Mouse (Mus musculus) T-cell, adult 66 days (primary cell): ENCODE results near the gene Cstad. TPM values are rescaled to one million over a fixed set of nuclear protein-coding genes. Genes with fewer than 3 reads are reported as not detected.

Source experiments
- total RNA-seq, 2 experiments: library from RNA; stranded (reverse); gene quantifications; 3 replicates in 1 of 2; 4 replicates in 1 of 2; pipeline ENCODE4 v1.2.4; 2023

The Cstad gene
- total RNA-seq, result 1 to 10 TPM; 1.2 to 1.9 TPM

DNA sequence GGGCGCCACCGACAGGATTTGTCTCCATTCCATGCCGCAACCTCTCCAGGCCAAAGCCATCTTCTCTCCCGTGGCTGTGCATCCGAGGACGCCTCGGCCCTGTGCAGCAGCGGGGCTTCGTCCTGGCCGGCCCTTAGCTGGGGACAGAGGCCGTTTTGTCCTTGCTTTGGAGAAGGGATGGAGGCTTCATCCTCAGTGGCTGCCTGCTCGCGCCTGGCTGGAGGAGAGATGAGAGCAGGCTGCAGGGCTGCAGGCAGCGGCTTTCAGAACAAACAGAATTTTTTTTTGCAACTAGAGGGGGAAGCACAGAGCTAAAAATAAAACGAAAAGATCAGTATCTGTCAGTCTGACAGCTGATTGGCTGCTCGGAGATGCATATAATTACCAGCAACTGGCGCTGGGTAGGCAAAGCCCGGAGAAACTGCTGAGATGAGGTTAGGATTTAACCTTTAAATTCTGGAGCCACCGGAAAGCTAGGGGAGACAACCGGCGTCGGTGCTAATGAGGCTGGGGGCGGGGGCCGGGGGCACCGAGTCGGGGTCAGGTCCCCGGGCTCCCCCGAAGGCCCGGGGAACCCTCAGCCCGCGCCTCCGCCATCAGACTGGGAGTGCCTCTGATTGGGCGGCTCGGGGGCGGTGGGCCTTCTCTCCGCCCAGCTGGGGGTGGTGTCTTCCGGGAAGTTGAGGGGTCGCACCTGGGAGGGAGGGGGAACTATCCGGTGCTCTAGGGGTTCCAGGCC lies at the start of gene Cstad:
Cstad (plus strand) TSS at position 400 of the 739 bp plus-strand sequence.

Other genes starting within 250 kb of the Cstad start
- 10 to 100 TPM; 96.1 to 96.7 TPM for gene Sh3glb2, start 235.7 kb upstream of the Cstad start, total RNA-seq
- 10 to 100 TPM; 18.8 to 21.7 TPM for gene Miga2, start 230.8 kb upstream of the Cstad start, total RNA-seq
- gene Dolpp1, start 202.8 kb upstream of the Cstad start, total RNA-seq, result 10 to 100 TPM; 24.6 to 28.9 TPM
- 10 to 100 TPM in 1 of 2 experiments, 1 to 10 TPM in 1; 7.9 to 14.1 TPM for gene Crat, start 179.2 kb upstream of the Cstad start, total RNA-seq
- gene Ptpa, start 179.0 kb upstream of the Cstad start, total RNA-seq, result 100 to 1,000 TPM in 1 of 2 experiments, 10 to 100 TPM in 1; 95.0 to 104 TPM
- under 1 TPM; 0.20 to 0.36 TPM for gene Ier5l, start 120.8 kb upstream of the Cstad start, total RNA-seq
- gene 1700001O22Rik, start 208.6 kb downstream of the Cstad start, total RNA-seq, result 1 to 10 TPM; 1.2 to 2.8 TPM
- gene Ntmt1, start 212.8 kb downstream of the Cstad start, total RNA-seq, result 10 to 100 TPM; 18.5 to 25.5 TPM
- 10 to 100 TPM; 46.8 to 57.0 TPM for gene Asb6, start 235.3 kb downstream of the Cstad start, total RNA-seq
- gene Prrx2, start 239.9 kb downstream of the Cstad start, total RNA-seq, result not detected